Mouse (Mus musculus) frontal cortex, adult (tissue): ENCODE data around the gene Mst1.

Source experiments
- ATAC-seq: cut with Nextera tagmentation; 2 replicates; pipeline ENCODE4 v1.9.2; 2017; ENCODE audit warnings: mild to moderate bottlenecking, moderate library complexity, mixed read lengths; ENCODE audit not compliant: low TSS enrichment

Gene Mst1

DNA sequence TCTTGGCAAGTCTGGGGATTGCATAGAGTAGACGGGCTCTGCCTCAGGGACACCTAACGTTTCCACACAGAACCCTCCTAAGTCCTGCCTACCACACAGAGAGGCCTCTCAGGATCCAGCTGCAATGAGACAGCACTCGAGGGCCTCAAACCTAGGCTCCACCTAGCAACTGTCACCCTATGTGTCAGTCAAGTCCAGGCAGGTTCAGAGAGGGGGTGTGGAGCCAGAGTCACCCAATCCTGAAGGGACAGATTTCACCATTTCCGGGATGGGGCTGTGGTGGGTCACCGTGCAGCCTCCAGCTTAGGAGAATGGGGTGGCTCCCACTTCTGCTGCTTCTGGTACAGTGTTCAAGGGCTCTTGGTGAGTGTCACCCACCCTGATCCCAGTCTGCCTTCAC lies at the start of gene Mst1:
TSS of gene Mst1 (plus strand) at position 269 of the 400 bp plus-strand sequence.
- no peak for ATAC-seq

GRCm38 (mm10) chr9:108032126-108032525 lies 48.1 kb upstream of the Mst1 start:
- no peak for ATAC-seq

DNA sequence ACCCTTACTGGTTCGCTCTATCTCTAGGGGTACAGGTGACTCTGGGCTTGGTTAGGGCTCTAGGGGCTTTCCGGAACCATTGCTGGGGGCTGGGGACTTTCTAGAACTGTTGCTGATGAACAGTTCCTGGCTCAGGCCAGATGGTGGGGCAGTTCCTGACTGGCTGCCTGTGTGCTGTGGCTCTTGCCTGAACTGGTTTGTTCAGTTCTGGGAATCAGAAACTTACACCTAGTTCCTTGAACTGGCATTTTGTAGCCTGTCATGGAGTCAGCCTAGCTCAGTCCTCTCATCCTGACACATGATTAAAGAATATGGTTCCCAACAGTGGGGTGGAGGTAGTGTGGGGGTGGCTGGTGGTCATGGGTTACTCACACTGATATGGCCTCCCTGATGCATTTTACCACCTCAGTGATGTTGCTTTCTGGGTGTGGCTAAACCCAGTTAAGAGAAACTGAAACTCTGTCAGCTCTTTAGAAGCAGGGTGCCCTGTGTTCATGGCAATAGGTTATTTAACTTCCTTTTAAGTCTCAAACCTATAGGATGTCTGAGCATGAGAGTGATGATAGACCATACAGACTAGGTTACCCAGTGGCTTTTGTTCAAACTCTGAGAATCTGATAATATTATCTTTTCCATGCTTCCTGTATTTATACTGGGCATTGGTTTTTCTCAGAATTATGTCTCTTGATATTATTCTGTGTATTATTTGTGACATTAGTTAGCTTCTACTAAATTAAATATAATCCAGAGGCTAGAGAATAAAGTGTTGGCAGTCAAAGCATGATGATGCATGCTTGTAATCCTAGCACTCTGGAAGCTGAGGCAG lies 44.7 kb upstream of the Mst1 start:
- ATAC-seq = no peak; the same call in 1 of the 2 replicates

GRCm38 (mm10) chr9:108044751-108045492 lies 35.3 kb upstream of the Mst1 start:
- no peak for ATAC-seq

- ATAC-seq = no peak
Measured at GRCm38 (mm10) chr9:108046582-108046981, 33.7 kb upstream of the Mst1 start.

- ATAC-seq = no peak
Measured at GRCm38 (mm10) chr9:108047601-108048565, 32.4 kb upstream of the Mst1 start.

- ATAC-seq = no peak
Measured at GRCm38 (mm10) chr9:108048566-108048955, 31.7 kb upstream of the Mst1 start.

GRCm38 (mm10) chr9:108049016-108049455 lies 31.2 kb upstream of the Mst1 start, which contains the start of gene Gmppb:
Gene Gmppb (plus strand): TSS chr9:108049242.
- ATAC-seq = peak; percentile 85

DNA sequence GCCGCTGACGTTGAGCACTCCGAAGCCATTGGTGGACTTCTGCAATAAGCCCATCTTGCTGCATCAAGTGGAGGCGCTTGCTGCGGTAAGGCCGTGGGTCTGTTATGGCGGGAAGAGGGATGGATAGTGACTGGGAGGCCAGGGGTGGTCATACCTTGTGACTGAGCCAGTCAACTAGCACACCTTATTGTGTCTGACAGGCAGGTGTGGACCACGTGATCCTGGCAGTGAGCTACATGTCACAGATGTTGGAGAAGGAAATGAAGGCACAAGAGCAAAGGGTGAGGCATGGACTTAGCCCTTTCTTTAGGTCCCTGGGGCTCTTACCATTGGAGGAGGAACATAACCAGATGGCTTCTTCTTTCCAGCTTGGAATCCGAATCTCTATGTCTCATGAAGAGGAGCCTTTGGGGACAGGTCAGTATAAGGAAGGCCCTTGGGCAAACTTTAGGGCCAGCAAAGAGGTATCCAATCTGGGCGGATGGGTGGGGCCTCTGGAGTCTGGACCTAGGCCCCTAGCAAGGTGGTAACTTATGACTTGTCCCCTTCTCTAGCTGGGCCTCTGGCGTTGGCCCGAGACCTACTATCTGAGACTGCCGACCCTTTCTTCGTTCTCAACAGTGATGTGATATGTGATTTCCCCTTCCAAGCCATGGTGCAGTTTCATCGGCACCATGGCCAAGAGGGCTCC lies 30.5 kb upstream of the Mst1 start:
- ATAC-seq = no peak

DNA sequence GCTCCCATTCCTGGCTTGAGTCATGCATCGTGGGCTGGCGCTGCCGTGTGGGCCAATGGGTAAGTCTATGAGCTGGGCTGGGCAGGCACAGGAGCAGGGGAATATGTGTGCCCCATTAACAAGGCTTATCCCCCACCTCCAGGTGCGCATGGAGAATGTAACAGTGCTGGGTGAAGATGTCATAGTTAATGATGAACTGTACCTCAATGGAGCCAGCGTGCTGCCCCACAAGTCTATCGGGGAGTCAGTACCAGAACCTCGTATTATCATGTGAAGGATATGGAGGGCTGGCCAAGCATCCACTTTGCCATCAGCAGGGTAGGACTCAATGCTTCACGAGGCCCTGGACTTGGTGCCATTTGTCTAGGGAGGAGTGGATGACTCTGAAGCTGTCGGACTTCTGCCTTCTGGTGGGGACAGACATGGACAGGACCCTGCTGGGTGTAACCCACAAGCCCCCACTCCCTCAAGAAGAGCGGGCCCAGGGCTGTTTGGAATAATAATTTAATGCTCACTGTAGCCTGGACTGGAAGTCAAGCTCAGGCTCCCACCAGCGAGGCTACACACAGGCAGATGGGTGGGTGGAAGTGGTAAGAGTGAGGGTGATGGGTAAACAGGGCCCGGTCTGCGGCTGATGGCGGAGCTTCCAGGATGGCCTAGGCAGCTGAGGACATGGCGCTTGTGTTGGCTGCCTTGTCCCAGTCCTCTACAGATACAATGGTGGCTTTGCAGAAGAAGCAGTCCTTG lies 28.9 kb upstream of the Mst1 start:
- no peak for ATAC-seq

DNA sequence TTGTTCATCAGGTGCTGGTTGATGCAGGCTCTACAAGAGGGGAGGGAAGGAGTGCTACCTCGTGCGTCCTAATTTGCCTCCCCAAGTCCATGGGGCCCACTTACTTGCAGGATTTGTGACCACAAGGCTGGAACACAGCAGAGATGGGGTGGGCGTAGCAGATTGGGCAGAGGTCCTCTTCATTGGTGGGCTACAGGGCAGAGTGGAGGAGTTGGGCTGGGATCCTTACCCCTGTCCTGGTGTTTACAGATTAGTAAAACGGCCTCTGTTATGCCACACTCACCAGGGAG lies 28.4 kb upstream of the Mst1 start:
- no peak for ATAC-seq

GRCm38 (mm10) chr9:108052411-108052810 lies 27.8 kb upstream of the Mst1 start:
- ATAC-seq = no peak

GRCm38 (mm10) chr9:108052885-108053664 lies 27.2 kb upstream of the Mst1 start, which contains the start of gene Amigo3:
Gene Amigo3 (plus strand): TSS chr9:108053159.
- peak; percentile 71 for ATAC-seq

DNA sequence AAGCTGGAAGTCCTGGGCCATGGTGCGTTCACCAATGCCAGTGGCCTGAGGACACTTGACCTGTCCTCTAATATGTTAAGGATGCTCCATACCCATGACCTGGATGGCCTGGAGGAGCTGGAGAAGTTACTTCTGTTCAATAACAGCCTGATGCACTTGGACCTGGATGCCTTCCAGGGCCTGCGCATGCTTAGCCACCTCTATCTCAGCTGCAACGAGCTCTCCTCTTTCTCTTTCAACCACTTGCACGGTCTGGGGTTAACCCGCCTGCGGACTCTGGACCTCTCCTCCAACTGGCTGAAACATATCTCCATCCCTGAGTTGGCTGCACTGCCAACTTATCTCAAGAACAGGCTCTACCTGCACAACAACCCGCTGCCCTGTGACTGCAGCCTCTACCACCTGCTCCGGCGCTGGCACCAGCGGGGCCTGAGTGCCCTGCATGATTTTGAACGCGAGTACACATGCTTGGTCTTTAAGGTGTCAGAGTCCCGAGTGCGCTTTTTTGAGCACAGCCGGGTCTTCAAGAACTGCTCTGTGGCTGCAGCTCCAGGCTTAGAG lies 26.5 kb upstream of the Mst1 start:
- no peak for ATAC-seq

DNA sequence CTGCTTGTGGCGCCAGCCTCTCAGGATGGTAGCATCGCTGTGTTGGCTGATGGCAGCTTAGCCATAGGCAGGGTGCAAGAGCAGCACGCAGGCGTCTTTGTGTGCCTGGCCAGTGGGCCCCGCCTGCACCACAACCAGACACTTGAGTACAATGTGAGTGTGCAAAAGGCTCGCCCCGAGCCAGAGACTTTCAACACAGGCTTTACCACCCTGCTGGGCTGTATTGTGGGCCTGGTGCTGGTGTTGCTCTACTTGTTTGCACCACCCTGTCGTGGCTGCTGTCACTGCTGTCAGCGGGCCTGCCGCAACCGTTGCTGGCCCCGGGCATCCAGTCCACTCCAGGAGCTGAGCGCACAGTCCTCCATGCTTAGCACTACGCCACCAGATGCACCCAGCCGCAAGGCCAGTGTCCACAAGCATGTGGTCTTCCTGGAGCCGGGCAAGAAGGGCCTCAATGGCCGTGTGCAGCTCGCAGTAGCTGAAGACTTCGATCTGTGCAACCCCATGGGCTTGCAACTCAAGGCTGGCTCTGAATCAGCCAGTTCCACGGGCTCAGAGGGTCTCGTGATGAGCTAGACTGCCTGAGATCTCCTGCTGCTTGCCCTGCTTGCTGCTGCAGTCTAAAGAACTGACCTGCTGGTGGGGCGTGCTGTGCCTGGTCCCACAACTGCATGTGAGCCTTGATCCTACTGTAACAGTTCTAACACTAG lies 25.8 kb upstream of the Mst1 start:
- ATAC-seq = no peak

- no peak for ATAC-seq
Measured at GRCm38 (mm10) chr9:108055061-108055460, 25.2 kb upstream of the Mst1 start.

- ATAC-seq = no peak
Measured at GRCm38 (mm10) chr9:108055661-108056237, 24.5 kb upstream of the Mst1 start.
